Mouse (Mus musculus): Measurements from ENCODE around the gene Siah1b.

- no peak for TF ChIP-seq GATA1 (IDR thresholded peaks at IDR 0.05; ENCODE audit: low read length)
- no peak for TF ChIP-seq TAL1 (IDR thresholded peaks at IDR 0.05; ENCODE audit: low read length)
Measured at GRCm38 (mm10) chrX:164123942-164124341, 47.6 kb upstream of the Siah1b start.
